Mouse (Mus musculus) lung, adult 2 months (tissue): ENCODE measurements at regions not wholly inside any gene's neighbourhood (a gene's known extent, or its start where the extent isn't known, plus 50 kb on each side); places are given as distances from the start of the nearest gene placed in this dataset.

ENCODE experiments used
- CTCF ChIP-seq: fragments of 200-500 bp; IDR thresholded peaks from 2 replicates; pipeline ENCODE4 v1.5.1; 2011; ENCODE audit warnings: mild to moderate bottlenecking, low read length, control low read depth; ENCODE audit not compliant: insufficient read depth
- POLR2A ChIP-seq: fragments of 200-500 bp; IDR thresholded peaks from 2 replicates; pipeline ENCODE4 v1.6.1; 2011; ENCODE audit warnings: low read depth, mild to moderate bottlenecking, control low read depth, low read length, borderline replicate concordance; ENCODE audit errors: extremely low read depth

DNA sequence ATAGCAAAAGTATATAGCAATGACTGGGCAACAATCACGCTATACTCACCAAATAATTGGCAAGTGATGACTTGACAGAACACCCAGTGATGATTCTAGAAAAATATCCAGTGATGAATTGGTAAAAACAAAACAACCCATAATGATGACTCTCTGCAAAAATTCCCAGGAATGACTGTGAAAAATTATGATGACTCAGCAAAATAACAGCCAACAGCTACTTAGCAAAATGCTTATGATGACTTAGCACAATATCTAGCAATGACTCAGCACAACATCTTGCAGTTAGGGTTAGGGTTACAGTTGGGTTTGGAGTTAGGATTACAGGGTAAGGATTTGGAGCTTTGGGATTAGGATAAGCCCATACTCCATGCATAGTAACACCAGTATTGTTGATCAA lies 232.4 kb upstream of the 1700012A03Rik start:
- TF ChIP-seq POLR2A: no peak
- TF ChIP-seq CTCF: no peak
